Mouse (Mus musculus) E14TG2a.4 (cell line): ENCODE measurements around the gene Slfnl1.

Experiments
- H3K27me3 ChIP-seq: 2 replicates; pipeline ENCODE4 v1.6.1; 2014; ENCODE audit warnings: low read length, control low read depth; ENCODE audit not compliant: insufficient read depth
- H3K36me3 ChIP-seq: 2 replicates; pipeline ENCODE4 v1.6.1; 2014; ENCODE audit warnings: low read length, control low read depth; ENCODE audit not compliant: insufficient read depth
- H3K4me1 ChIP-seq: replicated peaks from 2 replicates; pipeline ENCODE4 v1.6.1; 2014; ENCODE audit warnings: low read depth, low read length, control low read depth
- H3K4me3 ChIP-seq: replicated peaks from 2 replicates; pipeline ENCODE4 v1.5.1; 2014; ENCODE audit warnings: mild to moderate bottlenecking, low read length
- H3K9me3 ChIP-seq: 2 replicates; pipeline ENCODE4 v1.6.1; 2014; ENCODE audit warnings: low read length, control low read depth
- CTCF ChIP-seq: conservative IDR thresholded peaks from 2 replicates; pipeline ENCODE4 v1.5.1; 2014; ENCODE audit warnings: low read length
- NANOG ChIP-seq: IDR thresholded peaks from 2 replicates; pipeline ENCODE4 v1.6.1; 2014; ENCODE audit warnings: borderline replicate concordance, low read length, mixed read lengths
- POU5F1 ChIP-seq: IDR thresholded peaks from 2 replicates; pipeline ENCODE4 v1.6.1; 2014; ENCODE audit warnings: low read length, borderline replicate concordance

Slfnl1 gene

DNA sequence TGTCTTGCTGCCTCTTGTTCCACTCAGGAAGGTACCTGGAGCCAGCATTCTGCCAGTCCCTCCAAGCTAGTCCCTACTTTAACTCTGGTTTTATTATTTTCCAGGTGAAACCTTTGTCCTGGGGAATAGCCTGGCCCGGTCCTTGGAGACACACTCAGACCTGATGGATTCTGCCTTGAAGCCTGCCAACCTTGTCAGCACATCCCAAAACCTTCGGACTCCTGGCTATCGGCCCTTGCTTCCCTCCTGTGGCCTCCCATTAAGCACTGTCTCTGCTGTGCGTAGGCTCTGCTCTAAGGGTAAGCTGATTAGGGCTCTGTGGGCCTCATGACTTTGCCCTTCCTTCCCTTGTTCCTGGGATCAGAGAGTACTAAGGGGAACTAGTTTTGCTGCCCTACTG is 9.7 kb upstream of the Slfnl1 start:
- H3K4me1 ChIP-seq: peaks cover 5% of the 10 kb centered on the region; the same call in 1 of the 2 replicates
- TF ChIP-seq NANOG (no peak), POU5F1 (no peak), CTCF (no peak)
- H3K27me3 ChIP-seq: no peaks in the 10 kb centered on the region
- H3K36me3 ChIP-seq: peaks cover 66% of the 10 kb centered on the region
- H3K9me3 ChIP-seq: no peaks in the 10 kb centered on the region
- H3K4me3 ChIP-seq: no peak overlapping the region

DNA sequence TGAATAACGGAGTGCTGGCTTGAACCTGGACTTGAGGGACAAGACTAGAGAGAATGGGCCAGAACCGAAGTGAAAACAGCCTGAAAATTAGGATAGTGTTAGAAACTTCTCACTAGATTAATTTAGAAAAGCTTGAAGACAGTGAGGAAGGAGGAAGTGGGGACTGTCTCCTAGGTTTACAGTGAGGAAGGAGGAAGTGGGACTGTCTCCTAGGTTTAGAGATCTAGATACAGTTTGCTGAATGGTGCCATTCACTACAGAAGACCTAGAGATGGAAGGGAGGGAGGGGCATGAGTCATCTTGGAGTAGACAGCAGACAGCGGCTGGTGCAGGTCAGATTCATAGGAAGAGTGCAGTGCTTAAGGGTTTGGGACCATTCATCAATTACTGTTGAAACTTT is 8.9 kb upstream of the Slfnl1 start:
- Histone ChIP-seq H3K27me3 (no peaks in the 10 kb centered on the region), H3K4me1 (peaks cover 3% of the 10 kb centered on the region), H3K9me3 (no peaks in the 10 kb centered on the region), H3K36me3 (peaks cover 69% of the 10 kb centered on the region), H3K4me3 (no peak overlapping the region)
- TF ChIP-seq POU5F1 (no peak), CTCF (no peak), NANOG (no peak)

DNA sequence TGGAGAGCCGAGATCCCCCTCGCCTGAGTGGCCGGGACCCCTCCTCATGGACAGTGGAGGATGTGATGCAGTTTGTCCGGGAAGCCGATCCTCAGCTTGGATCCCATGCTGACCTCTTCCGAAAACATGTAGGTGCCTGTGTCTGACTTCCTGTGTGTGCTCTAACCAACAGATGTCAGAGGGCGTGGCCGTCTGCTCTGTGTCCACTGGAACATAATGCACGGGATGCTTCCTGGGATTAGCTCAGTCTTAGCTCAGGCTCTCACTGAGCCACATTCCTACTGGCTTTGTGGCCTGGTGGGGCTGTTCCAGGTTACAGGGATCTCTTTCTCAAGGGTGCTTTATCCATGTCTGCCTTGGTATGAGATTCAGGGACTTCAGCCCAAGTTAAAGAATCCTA is 3.9 kb upstream of the Slfnl1 start:
- H3K36me3 ChIP-seq: peaks cover 67% of the 10 kb centered on the region
- no peaks in the 10 kb centered on the region for H3K27me3 ChIP-seq
- H3K4me1 ChIP-seq: peaks cover 33% of the 10 kb centered on the region
- no peaks in the 10 kb centered on the region for H3K9me3 ChIP-seq
- H3K4me3 ChIP-seq: no peak overlapping the region
- TF ChIP-seq POU5F1 (no peak), NANOG (no peak), CTCF (no peak)

DNA sequence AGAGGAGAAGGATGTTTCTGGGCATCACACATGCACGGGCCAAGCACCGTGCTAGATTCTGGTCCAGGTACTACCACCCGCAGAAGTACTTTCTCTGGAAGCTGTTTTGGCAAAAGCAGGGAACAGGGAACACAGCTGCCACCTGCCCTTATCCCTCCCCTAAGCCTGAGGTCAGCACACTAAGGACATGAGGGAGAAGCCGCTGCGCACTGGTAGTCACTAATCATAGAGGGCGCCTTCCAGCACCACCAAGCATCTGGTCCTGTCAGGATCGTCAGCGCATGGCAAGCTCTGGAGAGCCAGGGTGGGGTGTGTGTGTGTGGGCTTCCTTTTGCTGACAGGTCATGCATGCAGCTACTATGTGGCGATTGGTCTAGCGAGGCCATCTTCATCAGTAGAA is 6.6 kb downstream of the Slfnl1 start:
- H3K4me3 ChIP-seq: no peak overlapping the region
- H3K4me1 ChIP-seq: peaks cover 16% of the 10 kb centered on the region
- TF ChIP-seq NANOG (no peak), POU5F1 (no peak), CTCF (no peak)
- peaks cover 55% of the 10 kb centered on the region for H3K36me3 ChIP-seq
- no peaks in the 10 kb centered on the region for H3K9me3 ChIP-seq
- H3K27me3 ChIP-seq: no peaks in the 10 kb centered on the region

DNA sequence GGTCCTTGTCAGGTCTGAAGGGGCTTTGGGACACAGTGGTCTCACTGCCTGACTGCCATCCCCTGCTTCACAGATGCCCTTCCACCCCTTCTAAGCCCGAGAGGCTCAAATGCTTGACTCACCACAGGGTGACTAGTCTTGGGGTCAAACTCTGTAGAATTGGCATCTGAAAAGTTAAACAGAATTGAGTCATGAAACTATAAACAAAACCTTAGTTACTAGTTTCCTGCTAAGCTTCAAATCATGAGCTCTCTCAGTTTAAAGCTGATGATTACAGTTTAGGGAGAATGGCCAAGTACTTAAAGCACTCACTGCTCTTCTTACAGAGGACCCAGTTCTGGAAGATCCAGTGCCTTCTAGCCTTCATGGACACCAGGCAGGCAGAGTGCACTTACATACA is 12.9 kb downstream of the Slfnl1 start:
- no peaks in the 10 kb centered on the region for H3K9me3 ChIP-seq
- peaks cover 100% of the 10 kb centered on the region for H3K36me3 ChIP-seq
- H3K4me1 ChIP-seq: peaks cover 9% of the 10 kb centered on the region
- no peaks in the 10 kb centered on the region for H3K27me3 ChIP-seq
- H3K4me3 ChIP-seq: no peak overlapping the region
- TF ChIP-seq NANOG (no peak), POU5F1 (no peak), CTCF (no peak)

DNA sequence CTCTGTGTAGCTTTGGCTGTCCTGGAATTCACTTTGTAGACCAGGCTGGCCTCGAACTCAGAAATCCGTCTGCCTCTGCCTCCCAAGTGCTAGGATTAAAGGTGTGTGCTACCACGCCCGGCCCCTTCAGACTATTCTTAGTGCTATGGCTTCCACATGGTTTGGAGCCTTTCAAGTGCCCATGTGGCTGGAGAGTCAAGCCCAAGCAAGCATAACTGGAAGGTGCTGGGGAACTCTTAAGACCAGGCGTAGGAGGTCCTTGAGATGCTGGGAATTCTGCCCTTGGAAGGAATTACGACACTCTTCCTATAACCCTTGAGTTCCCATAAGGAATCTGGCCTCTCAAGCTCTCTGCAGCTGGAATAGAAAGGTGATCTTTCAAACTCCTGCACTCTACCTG is 24.6 kb downstream of the Slfnl1 start:
- H3K4me3 ChIP-seq: no peak overlapping the region
- H3K36me3 ChIP-seq: peaks cover 98% of the 10 kb centered on the region
- H3K4me1 ChIP-seq: peaks cover 9% of the 10 kb centered on the region
- H3K27me3 ChIP-seq: no peaks in the 10 kb centered on the region
- no peak for TF ChIP-seq NANOG
- no peak for TF ChIP-seq CTCF
- no peak for TF ChIP-seq POU5F1
- H3K9me3 ChIP-seq: no peaks in the 10 kb centered on the region

DNA sequence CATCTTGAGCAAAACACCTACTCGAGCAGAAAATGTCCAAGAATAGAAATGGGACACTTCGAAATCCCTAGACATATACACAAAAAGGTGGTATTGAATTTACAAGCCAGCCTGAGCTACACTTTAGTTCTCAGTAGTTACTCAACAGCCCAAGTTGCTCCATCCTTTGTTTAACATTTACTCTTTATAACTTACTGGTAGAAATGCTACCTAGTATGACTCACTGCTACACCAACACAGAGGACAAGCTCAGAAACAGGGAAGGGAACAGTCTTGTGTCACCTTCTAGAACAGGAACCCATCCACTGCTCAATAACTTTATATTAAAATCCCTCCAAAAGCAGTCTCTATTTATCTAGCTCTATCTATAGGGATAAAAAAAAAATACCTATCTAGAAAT is 33.7 kb downstream of the Slfnl1 start:
- Histone ChIP-seq H3K4me3 (no peak overlapping the region), H3K9me3 (no peaks in the 10 kb centered on the region), H3K4me1 (peaks cover 46% of the 10 kb centered on the region), H3K36me3 (peaks cover 75% of the 10 kb centered on the region), H3K27me3 (no peaks in the 10 kb centered on the region)
- TF ChIP-seq POU5F1: no peak
- TF ChIP-seq CTCF: no peak
- no peak for TF ChIP-seq NANOG

DNA sequence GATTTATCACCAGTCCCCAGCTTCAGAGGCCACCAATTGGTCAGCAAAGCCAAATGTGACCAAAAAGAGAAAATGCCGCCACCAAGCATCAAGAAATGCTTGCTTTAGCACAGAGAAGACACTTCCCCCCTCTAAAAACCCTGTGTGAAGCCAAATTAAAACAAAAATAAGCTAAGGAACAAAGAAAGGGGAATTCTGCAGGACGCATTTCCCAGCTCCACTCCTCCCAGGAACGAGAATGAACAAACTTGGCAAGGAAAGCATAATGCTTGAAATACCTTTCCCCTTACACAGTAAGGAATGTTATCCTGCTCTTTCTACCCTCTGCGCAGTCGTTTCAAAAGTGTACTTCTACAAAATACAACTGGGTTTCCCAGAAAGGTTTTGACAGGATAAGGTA is 36.0 kb downstream of the Slfnl1 start:
- no peaks in the 10 kb centered on the region for H3K9me3 ChIP-seq
- peaks cover 54% of the 10 kb centered on the region for H3K36me3 ChIP-seq
- no peak overlapping the region for H3K4me3 ChIP-seq
- peaks cover 52% of the 10 kb centered on the region for H3K4me1 ChIP-seq
- TF ChIP-seq NANOG (no peak), CTCF (no peak), POU5F1 (no peak)
- H3K27me3 ChIP-seq: peaks cover 4% of the 10 kb centered on the region

DNA sequence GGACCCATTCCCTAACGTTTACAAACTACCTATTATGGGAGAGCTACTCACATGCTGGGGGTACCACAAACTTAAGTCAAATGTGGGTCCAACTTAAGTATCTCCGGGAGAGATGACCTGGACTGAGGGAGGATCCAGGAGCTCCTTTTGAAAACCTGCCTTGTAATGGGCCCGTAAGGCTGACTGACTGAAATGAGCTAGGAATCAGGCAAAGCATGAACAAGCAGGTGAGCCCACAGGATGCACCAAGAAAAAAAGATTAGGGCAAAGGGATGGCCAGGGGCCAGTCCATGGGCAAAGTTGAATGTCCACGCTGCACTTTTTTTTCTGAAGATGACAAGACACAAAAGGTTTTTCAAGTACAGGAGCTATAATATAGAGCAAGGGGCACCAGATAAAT is 37.0 kb downstream of the Slfnl1 start:
- TF ChIP-seq POU5F1 (no peak), NANOG (no peak), CTCF (no peak)
- Histone ChIP-seq H3K9me3 (no peaks in the 10 kb centered on the region), H3K27me3 (peaks cover 4% of the 10 kb centered on the region), H3K4me3 (peak overlapping the region; percentile 92), H3K4me1 (peaks cover 47% of the 10 kb centered on the region), H3K36me3 (peaks cover 43% of the 10 kb centered on the region)
